Comparison of ENCODE assay signal across 8 mouse cellular contexts in the genomic region with DNA sequence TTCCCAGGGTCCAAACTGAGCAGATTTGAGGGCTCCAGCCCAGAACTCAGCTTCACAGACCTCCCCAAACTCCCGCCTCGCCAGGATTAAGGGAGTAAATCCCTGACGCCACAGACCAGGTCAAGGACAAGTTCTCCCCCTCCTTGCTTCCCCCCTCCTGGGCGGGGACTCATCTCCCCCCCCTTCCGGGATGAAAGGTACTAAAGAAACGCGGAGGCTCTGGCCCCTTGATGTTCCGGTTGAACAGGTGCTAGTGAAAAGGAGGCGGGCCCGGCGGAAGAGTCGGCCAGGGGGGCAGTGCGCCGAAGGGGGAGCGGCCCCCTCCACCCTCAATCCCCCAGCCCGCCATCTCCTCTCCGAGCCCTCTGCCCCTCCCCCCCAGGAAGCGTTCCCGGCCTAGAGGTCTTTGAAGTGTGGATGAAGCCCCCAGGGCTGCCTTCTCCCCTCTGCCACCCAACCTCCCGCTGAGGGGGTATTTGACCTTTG. TPM values are rescaled to one million over a fixed set of nuclear protein-coding genes. Genes with fewer than 3 reads are reported as not detected.
DNase-seq lines count a peak whose midpoint lies in the region; ATAC-seq and TF ChIP-seq lines count a peak whose summit lies in the region.

No protein-coding gene starts in this region.

- H3K27ac ChIP-seq in cerebellum, adult 2 months (ENCODE audit: insufficient read depth, low read length): no peak overlapping the region
- H3K27ac ChIP-seq in heart, embryonic 10.5 days: peak overlapping the region; percentile 97
- peak overlapping the region; percentile 95 for H3K27ac ChIP-seq in kidney, embryonic 15.5 days
- H3K27ac ChIP-seq in stomach, postnatal 0 days (replicated peaks): peak overlapping the region; percentile 92

- no peak for ATAC-seq in kidney, embryonic 15.5 days (replicated peaks; ENCODE audit: low FRiP score)
- peak; percentile 11; the same call in 1 of the 2 replicates for ATAC-seq in stomach, postnatal 0 days (ENCODE audit: low FRiP score, low TSS enrichment)

- no peak for TF ChIP-seq CTCF in cerebellum, adult 2 months (IDR thresholded peaks at IDR 0.05; ENCODE audit: borderline replicate concordance, insufficient read depth, low read depth, low read length)
- no peak for TF ChIP-seq CTCF in stomach, postnatal 0 days (IDR thresholded peaks at IDR 0.05; ENCODE audit: low read depth)

- H3K4me1 ChIP-seq in cerebellum, adult 2 months (ENCODE audit: control insufficient read depth, insufficient read depth, low read length): peaks cover 16% of the 10 kb centered on the region
- H3K4me1 ChIP-seq in heart, embryonic 10.5 days: peaks cover 70% of the 10 kb centered on the region
- peaks cover 66% of the 10 kb centered on the region for H3K4me1 ChIP-seq in kidney, embryonic 15.5 days
- H3K4me1 ChIP-seq in stomach, postnatal 0 days (replicated peaks; ENCODE audit: control insufficient read depth, insufficient read depth): 0 out of 2 replicates have a peak, but pooled peaks cover 11% of the 10 kb centered on the region

- peak overlapping the region; percentile 84 for H3K4me2 ChIP-seq in kidney, embryonic 15.5 days
- peak overlapping the region; percentile 89 for H3K4me2 ChIP-seq in stomach, postnatal 0 days (replicated peaks; ENCODE audit: low read depth)

- H3K27me3 ChIP-seq in cerebellum, adult 2 months (ENCODE audit: control insufficient read depth, insufficient read depth, low read length): no peaks in the 10 kb centered on the region
- H3K27me3 ChIP-seq in heart, embryonic 10.5 days (ENCODE audit: insufficient read depth, poor library complexity, severe bottlenecking): 0 out of 2 replicates have a peak, but pooled peaks cover 11% of the 10 kb centered on the region
- H3K27me3 ChIP-seq in kidney, embryonic 15.5 days: peaks cover 4% of the 10 kb centered on the region; the same call in 1 of the 2 replicates
- H3K27me3 ChIP-seq in stomach, postnatal 0 days (ENCODE audit: control insufficient read depth, insufficient read depth, low read length): no peaks in the 10 kb centered on the region

- peaks cover 16% of the 10 kb centered on the region for H3K36me3 ChIP-seq in heart, embryonic 10.5 days
- peaks cover 16% of the 10 kb centered on the region for H3K36me3 ChIP-seq in kidney, embryonic 15.5 days
- H3K36me3 ChIP-seq in stomach, postnatal 0 days (ENCODE audit: control insufficient read depth, insufficient read depth, low read length): no peaks in the 10 kb centered on the region

- DNase-seq in cerebellum, adult 11-12 months: peak; percentile 74
- no peak for DNase-seq in cerebellum, postnatal 4 days (ENCODE audit: low spot score in 2 of 2)
- DNase-seq in cerebellum, adult 2 months: peak; percentile 44 to 47
- DNase-seq in heart, embryonic 10.5 days (ENCODE audit: low spot score): no peak
- peak; percentile 92 for DNase-seq in lung, postnatal 36 days
- peak; percentile 86 for DNase-seq in stomach, postnatal 0 days (ENCODE audit: low spot score)
- DNase-seq in frontal cortex, postnatal 14 days (ENCODE audit: low spot score in 2 of 2): no peak

- peak overlapping the region; percentile 12 for H3K4me3 ChIP-seq in cerebellum, adult 2 months (replicated peaks; ENCODE audit: insufficient read depth, low read depth, low read length)
- peak overlapping the region; percentile 91 for H3K4me3 ChIP-seq in heart, embryonic 10.5 days
- H3K4me3 ChIP-seq in kidney, embryonic 15.5 days (replicated peaks): peak overlapping the region; percentile 85
- peak overlapping the region; percentile 75 for H3K4me3 ChIP-seq in stomach, postnatal 0 days (ENCODE audit: low read depth, low read length)

- no peak for TF ChIP-seq POLR2A in cerebellum, adult 2 months (IDR thresholded peaks at IDR 0.05; ENCODE audit: borderline replicate concordance, insufficient read depth, low read length)

- H3K9ac ChIP-seq in kidney, embryonic 15.5 days: no peak overlapping the region; the same call in 1 of the 2 replicates
- H3K9ac ChIP-seq in stomach, postnatal 0 days (ENCODE audit: low read length): peak overlapping the region; percentile 50; the same call in 1 of the 2 replicates

- WGBS in cerebellum, adult 2 months: 3% methylated on average over 20 of the region's 20 CpGs
- WGBS in heart, embryonic 10.5 days: under 1% methylated on average over 20 of the region's 20 CpGs
- WGBS in kidney, embryonic 15.5 days: under 1% methylated on average over 20 of the region's 20 CpGs
- WGBS in stomach, postnatal 0 days: under 1% methylated on average over 20 of the region's 20 CpGs

- no peak for TF ChIP-seq EP300 in stomach, postnatal 0 days (optimal IDR thresholded peaks at IDR 0.05)

- no peaks in the 10 kb centered on the region for H3K9me3 ChIP-seq in heart, embryonic 10.5 days
- H3K9me3 ChIP-seq in kidney, embryonic 15.5 days (replicated peaks): no peaks in the 10 kb centered on the region
- no peaks in the 10 kb centered on the region for H3K9me3 ChIP-seq in stomach, postnatal 0 days (ENCODE audit: control insufficient read depth, low read length)

RNA-seq across cellular contexts. Expression of gene Mllt6, which starts 1.5 kb away (rescaled TPM):
- 68.4 and 69.3 TPM in 2 replicates for polyA plus RNA-seq in cerebellum, adult 2 months (2012; rRNA removed)
- polyA plus RNA-seq in heart, embryonic 10.5 days (2016; fragmentation: Nextera tagmentation; extraction: Ambion mirVana): 1.7 and 2.2 TPM in 2 replicates
- 2.8 and 3.9 TPM in 2 replicates for polyA plus RNA-seq in kidney, embryonic 15.5 days (2015; fragmentation: Nextera tagmentation; extraction: Ambion mirVana)
- polyA plus RNA-seq in stomach, postnatal 0 days (2015; fragmentation: Nextera tagmentation; extraction: Ambion mirVana): 1.1 TPM in 2 replicates

RNA-seq across cellular contexts. Expression of gene Cisd3, which starts 23.9 kb away (rescaled TPM):
- polyA plus RNA-seq in cerebellum, adult 2 months (2012; rRNA removed): 70.2 and 72.2 TPM in 2 replicates
- 49.8 and 52.8 TPM in 2 replicates for polyA plus RNA-seq in heart, embryonic 10.5 days (2016; fragmentation: Nextera tagmentation; extraction: Ambion mirVana)
- polyA plus RNA-seq in kidney, embryonic 15.5 days (2015; fragmentation: Nextera tagmentation; extraction: Ambion mirVana): 41.2 and 42.7 TPM in 2 replicates
- 44.2 TPM in 2 replicates for polyA plus RNA-seq in stomach, postnatal 0 days (2015; fragmentation: Nextera tagmentation; extraction: Ambion mirVana)

RNA-seq across cellular contexts. Expression of gene Epop, which starts 32.2 kb away (rescaled TPM):
- polyA plus RNA-seq in cerebellum, adult 2 months (2012; rRNA removed): 4.1 and 5.4 TPM in 2 replicates
- 1.9 and 8.5 TPM in 2 replicates for polyA plus RNA-seq in heart, embryonic 10.5 days (2016; fragmentation: Nextera tagmentation; extraction: Ambion mirVana)
- polyA plus RNA-seq in kidney, embryonic 15.5 days (2015; fragmentation: Nextera tagmentation; extraction: Ambion mirVana): 4.3 and 5.1 TPM in 2 replicates
- 9.7 and 10.8 TPM in 2 replicates for polyA plus RNA-seq in stomach, postnatal 0 days (2015; fragmentation: Nextera tagmentation; extraction: Ambion mirVana)

RNA-seq across cellular contexts. Expression of gene Pcgf2, which starts 38.6 kb away (rescaled TPM):
- 54.3 and 59.5 TPM in 2 replicates for polyA plus RNA-seq in cerebellum, adult 2 months (2012; rRNA removed)
- 9.7 and 13.5 TPM in 2 replicates for polyA plus RNA-seq in heart, embryonic 10.5 days (2016; fragmentation: Nextera tagmentation; extraction: Ambion mirVana)
- polyA plus RNA-seq in kidney, embryonic 15.5 days (2015; fragmentation: Nextera tagmentation; extraction: Ambion mirVana): 13.2 and 16.6 TPM in 2 replicates
- polyA plus RNA-seq in stomach, postnatal 0 days (2015; fragmentation: Nextera tagmentation; extraction: Ambion mirVana): 5.9 and 6.6 TPM in 2 replicates

RNA-seq across cellular contexts. Expression of gene Psmb3, which starts 41.5 kb away (rescaled TPM):
- 291 and 295 TPM in 2 replicates for polyA plus RNA-seq in cerebellum, adult 2 months (2012; rRNA removed)
- 517 and 557 TPM in 2 replicates for polyA plus RNA-seq in heart, embryonic 10.5 days (2016; fragmentation: Nextera tagmentation; extraction: Ambion mirVana)
- 475 and 488 TPM in 2 replicates for polyA plus RNA-seq in kidney, embryonic 15.5 days (2015; fragmentation: Nextera tagmentation; extraction: Ambion mirVana)
- 405 and 438 TPM in 2 replicates for polyA plus RNA-seq in stomach, postnatal 0 days (2015; fragmentation: Nextera tagmentation; extraction: Ambion mirVana)

Comparison
In these comparisons a context has a peak if more than half of its experiments do, and no peak if none do; other contexts are left out.
1. DNase-seq: peak in cerebellum, adult 11-12 months (single experiment), cerebellum, adult 2 months (2 of 2), lung, postnatal 36 days (single experiment) and stomach, postnatal 0 days (single experiment); none in cerebellum, postnatal 4 days (0 of 2), heart, embryonic 10.5 days (single experiment) and frontal cortex, postnatal 14 days (0 of 2).
2. H3K4me3 ChIP-seq: peak in every context shown above with its lines; median percentile 91 in heart, embryonic 10.5 days; 85 in kidney, embryonic 15.5 days; 75 in stomach, postnatal 0 days; 12 in cerebellum, adult 2 months.
3. RNA of gene Mllt6, which starts 1.5 kb away (polyA plus RNA-seq): 68.4 to 69.3 TPM in cerebellum, adult 2 months; 2.8 to 3.9 TPM in kidney, embryonic 15.5 days, 1.7 to 2.2 TPM in heart, embryonic 10.5 days and 1.1 TPM in stomach, postnatal 0 days; every median in the first group is over 10 times any median in the second.